Mouse (Mus musculus): ENCODE data around the gene Lst1.

DNA sequence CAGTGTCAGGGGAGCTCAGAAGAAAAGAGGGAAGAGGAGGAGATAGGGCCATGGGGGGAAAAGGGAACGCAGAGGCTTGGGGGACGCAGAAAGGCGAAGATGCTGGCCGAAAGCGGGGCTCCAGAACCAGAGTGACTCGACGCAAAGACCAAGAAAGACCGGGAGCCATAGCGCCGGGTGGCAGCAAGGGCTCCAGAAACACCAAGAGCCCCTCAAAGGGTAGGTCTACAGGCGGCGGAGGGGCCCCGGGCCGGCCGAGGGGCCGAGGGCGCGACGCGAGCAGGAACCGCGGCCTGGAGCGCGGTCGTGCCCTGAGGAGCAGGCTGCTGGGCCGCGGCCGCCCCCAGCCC, 24.0 kb downstream of the Lst1 start:
- TF ChIP-seq CTCF (IDR thresholded peaks at IDR 0.05; ENCODE audit: extremely low read depth, insufficient read depth, low read length): no peak
- TF ChIP-seq POLR2A (IDR thresholded peaks at IDR 0.05; ENCODE audit: extremely low read depth, insufficient read depth, low read length): no peak

Data from cortical plate, adult 2 months (tissue).